Mouse (Mus musculus): Measurements from ENCODE around the gene Cntfr. TPM values are rescaled to one million over a fixed set of nuclear protein-coding genes. Genes with fewer than 3 reads are reported as not detected.

Cntfr gene
- polyA plus RNA-seq, 1 experiment: 3.0 TPM

- TF ChIP-seq POLR2A (IDR thresholded peaks at IDR 0.05; ENCODE audit: control insufficient read depth, extremely low read depth, insufficient read depth, low read length, poor library complexity): no peak
- TF ChIP-seq CTCF (IDR thresholded peaks at IDR 0.05; ENCODE audit: borderline replicate concordance, control insufficient read depth, extremely low read depth, insufficient read depth, low read length, poor library complexity): no peak
- Histone ChIP-seq H3K4me1 (replicated peaks; ENCODE audit: control insufficient read depth, insufficient read depth, low read length) (peaks cover 21% of the 10 kb centered on the region), H3K27me3 (ENCODE audit: control insufficient read depth, insufficient read depth, low read length) (no peaks in the 10 kb centered on the region), H3K36me3 (ENCODE audit: control insufficient read depth, insufficient read depth, low read length) (peaks cover 15% of the 10 kb centered on the region), H3K27ac (ENCODE audit: control insufficient read depth, insufficient read depth, low read length) (no peak overlapping the region), H3K4me3 (ENCODE audit: control insufficient read depth, insufficient read depth, low read length) (no peak overlapping the region)
- peak; percentile 54 for DNase-seq
- 89% methylated on average over 5 of the region's 5 CpGs for WGBS
Measured at GRCm38 (mm10) chr4:41715596-41715995, 18.7 kb upstream of the Cntfr start.

- Histone ChIP-seq H3K4me1 (replicated peaks; ENCODE audit: control insufficient read depth, insufficient read depth, low read length) (peaks cover 21% of the 10 kb centered on the region), H3K27me3 (ENCODE audit: control insufficient read depth, insufficient read depth, low read length) (no peaks in the 10 kb centered on the region), H3K4me3 (ENCODE audit: control insufficient read depth, insufficient read depth, low read length) (no peak overlapping the region), H3K27ac (ENCODE audit: control insufficient read depth, insufficient read depth, low read length) (no peak overlapping the region), H3K36me3 (ENCODE audit: control insufficient read depth, insufficient read depth, low read length) (peaks cover 15% of the 10 kb centered on the region)
- no peak for DNase-seq
- peak; percentile 27; the same call in 1 of the 2 replicates for TF ChIP-seq CTCF (IDR thresholded peaks at IDR 0.05; ENCODE audit: borderline replicate concordance, control insufficient read depth, extremely low read depth, insufficient read depth, low read length, poor library complexity)
- no peak for TF ChIP-seq POLR2A (IDR thresholded peaks at IDR 0.05; ENCODE audit: control insufficient read depth, extremely low read depth, insufficient read depth, low read length, poor library complexity)
- 88% methylated on average over 8 of the region's 8 CpGs for WGBS
Measured at GRCm38 (mm10) chr4:41715082-41715481, 18.2 kb upstream of the Cntfr start.

GRCm38 (mm10) chr4:41714276-41714675, 17.4 kb upstream of the Cntfr start:
- TF ChIP-seq POLR2A (IDR thresholded peaks at IDR 0.05; ENCODE audit: control insufficient read depth, extremely low read depth, insufficient read depth, low read length, poor library complexity): no peak
- peak; percentile 59; the same call in 1 of the 2 replicates for TF ChIP-seq CTCF (IDR thresholded peaks at IDR 0.05; ENCODE audit: borderline replicate concordance, control insufficient read depth, extremely low read depth, insufficient read depth, low read length, poor library complexity)
- Histone ChIP-seq H3K4me3 (ENCODE audit: control insufficient read depth, insufficient read depth, low read length) (no peak overlapping the region), H3K4me1 (replicated peaks; ENCODE audit: control insufficient read depth, insufficient read depth, low read length) (peaks cover 21% of the 10 kb centered on the region), H3K27ac (ENCODE audit: control insufficient read depth, insufficient read depth, low read length) (no peak overlapping the region), H3K36me3 (ENCODE audit: control insufficient read depth, insufficient read depth, low read length) (peaks cover 9% of the 10 kb centered on the region), H3K27me3 (ENCODE audit: control insufficient read depth, insufficient read depth, low read length) (no peaks in the 10 kb centered on the region)
- DNase-seq: peak; percentile 56
- WGBS: 18% methylated on average over 8 of the region's 8 CpGs

- H3K4me1 ChIP-seq (replicated peaks; ENCODE audit: control insufficient read depth, insufficient read depth, low read length): peaks cover 21% of the 10 kb centered on the region
- H3K27ac ChIP-seq (ENCODE audit: control insufficient read depth, insufficient read depth, low read length): peak within 1 kb of the TSS; percentile 25; the same call in 1 of the 2 replicates
- DNase-seq: peak; percentile 87
- peaks cover under 1% of the 10 kb centered on the region; the same call in 1 of the 2 replicates for H3K36me3 ChIP-seq (ENCODE audit: control insufficient read depth, insufficient read depth, low read length)
- WGBS: under 1% methylated on average over 61 of the region's 61 CpGs
- TF ChIP-seq POLR2A (IDR thresholded peaks at IDR 0.05; ENCODE audit: control insufficient read depth, extremely low read depth, insufficient read depth, low read length, poor library complexity): peak; percentile 86
- peak; percentile 71; the same call in 1 of the 2 replicates for TF ChIP-seq CTCF (IDR thresholded peaks at IDR 0.05; ENCODE audit: borderline replicate concordance, control insufficient read depth, extremely low read depth, insufficient read depth, low read length, poor library complexity)
- peak within 1 kb of the TSS; percentile 92 for H3K4me3 ChIP-seq (ENCODE audit: control insufficient read depth, insufficient read depth, low read length)
- H3K27me3 ChIP-seq (ENCODE audit: control insufficient read depth, insufficient read depth, low read length): no peaks in the 10 kb centered on the region
Measured at GRCm38 (mm10) chr4:41713197-41714067, 16.5 kb upstream of the Cntfr start, which contains the start of gene Rpp25l. TSS of gene Rpp25l (minus strand) at chr4:41713534.

GRCm38 (mm10) chr4:41712421-41713196, 15.7 kb upstream of the Cntfr start:
- Histone ChIP-seq H3K4me1 (replicated peaks; ENCODE audit: control insufficient read depth, insufficient read depth, low read length) (peaks cover 21% of the 10 kb centered on the region), H3K4me3 (ENCODE audit: control insufficient read depth, insufficient read depth, low read length) (peak overlapping the region; percentile 92), H3K27ac (ENCODE audit: control insufficient read depth, insufficient read depth, low read length) (no peak overlapping the region), H3K27me3 (ENCODE audit: control insufficient read depth, insufficient read depth, low read length) (no peaks in the 10 kb centered on the region), H3K36me3 (ENCODE audit: control insufficient read depth, insufficient read depth, low read length) (no peaks in the 10 kb centered on the region)
- TF ChIP-seq POLR2A (IDR thresholded peaks at IDR 0.05; ENCODE audit: control insufficient read depth, extremely low read depth, insufficient read depth, low read length, poor library complexity) (no peak), CTCF (IDR thresholded peaks at IDR 0.05; ENCODE audit: borderline replicate concordance, control insufficient read depth, extremely low read depth, insufficient read depth, low read length, poor library complexity) (no peak)
- no peak for DNase-seq
- 58% methylated on average over 31 of the region's 31 CpGs for WGBS

- no peak overlapping the region for H3K27ac ChIP-seq (ENCODE audit: control insufficient read depth, insufficient read depth, low read length)
- 82% methylated on average over 16 of the region's 16 CpGs for WGBS
- no peak for TF ChIP-seq POLR2A (IDR thresholded peaks at IDR 0.05; ENCODE audit: control insufficient read depth, extremely low read depth, insufficient read depth, low read length, poor library complexity)
- no peak for TF ChIP-seq CTCF (IDR thresholded peaks at IDR 0.05; ENCODE audit: borderline replicate concordance, control insufficient read depth, extremely low read depth, insufficient read depth, low read length, poor library complexity)
- H3K36me3 ChIP-seq (ENCODE audit: control insufficient read depth, insufficient read depth, low read length): no peaks in the 10 kb centered on the region
- H3K4me1 ChIP-seq (replicated peaks; ENCODE audit: control insufficient read depth, insufficient read depth, low read length): peaks cover 25% of the 10 kb centered on the region
- no peak overlapping the region for H3K4me3 ChIP-seq (ENCODE audit: control insufficient read depth, insufficient read depth, low read length)
- no peaks in the 10 kb centered on the region for H3K27me3 ChIP-seq (ENCODE audit: control insufficient read depth, insufficient read depth, low read length)
- no peak for DNase-seq
Measured at GRCm38 (mm10) chr4:41711705-41712375, 15.0 kb upstream of the Cntfr start.

All from thymus, adult 2 months (tissue).